Mouse (Mus musculus) gastrocnemius, postnatal 4 days (tissue): ENCODE data around the gene Rasgrp1. TPM values are rescaled to one million over a fixed set of nuclear protein-coding genes. Genes with fewer than 3 reads are reported as not detected.

Experiments
- DNase-seq, 2 experiments: peaks; one replicate each; pipeline ENCODE4 v3.0.0; 2021 to 2022; ENCODE audit warnings: low spot score in 2 of 2, mixed read lengths in 2 of 2
- total RNA-seq, 2 experiments: library from RNA; stranded (reverse); gene quantifications; 2 replicates each; pipeline ENCODE4 v1.2.3; 2021

Rasgrp1 gene
- total RNA-seq, 2 experiments from 2014 or later: 0.61 to 0.73 TPM

DNA sequence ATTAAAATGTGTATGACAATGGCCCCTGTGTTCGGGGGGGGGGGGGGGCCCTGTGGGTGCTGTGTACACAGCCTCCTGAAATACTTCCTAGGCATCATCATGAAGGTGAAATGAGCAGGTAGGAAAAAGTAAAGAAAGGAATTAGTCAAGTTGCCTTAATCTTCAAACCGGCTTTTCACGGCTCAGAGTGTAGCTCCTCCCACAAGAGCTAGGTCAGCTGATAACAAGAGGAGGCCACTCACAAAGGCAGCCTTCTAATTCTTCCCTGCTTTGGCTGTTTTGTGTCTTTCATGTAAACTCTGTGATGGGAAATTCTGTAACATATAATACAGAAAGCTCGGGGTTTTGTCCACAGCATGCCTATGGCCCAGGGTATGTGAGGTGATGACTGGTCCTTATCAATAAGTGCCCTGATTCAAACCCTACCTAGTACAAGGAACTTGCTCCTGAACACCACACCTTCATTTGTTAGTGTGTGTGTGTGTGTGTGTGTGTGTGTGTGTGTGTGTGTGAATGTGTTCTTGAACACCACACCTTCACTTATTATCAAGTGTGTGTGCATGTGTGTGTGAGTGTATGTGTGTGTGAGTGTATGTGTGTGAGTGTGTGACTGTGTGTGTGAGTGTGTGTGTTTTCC is 7.1 kb downstream of the Rasgrp1 start:
- no peak for DNase-seq

DNA sequence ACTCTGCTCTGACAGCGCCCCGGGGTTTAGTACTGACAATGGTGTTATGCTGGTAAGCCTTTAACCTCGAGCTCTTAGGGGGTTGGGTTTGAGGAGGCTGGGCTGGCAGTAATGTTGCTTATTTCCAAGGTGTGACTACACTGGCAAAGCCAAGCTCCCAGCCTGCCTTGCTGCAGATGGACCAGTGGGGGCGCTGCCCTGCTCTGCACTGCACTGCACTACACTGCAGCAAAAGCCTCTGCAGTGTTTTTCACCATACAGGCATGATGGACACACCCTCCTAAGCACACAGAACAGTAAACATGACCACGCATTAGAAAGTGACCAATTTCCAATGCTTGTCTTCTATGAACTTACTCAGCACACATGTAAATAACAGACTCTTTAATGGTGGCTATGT is 11.2 kb downstream of the Rasgrp1 start:
- no peak for DNase-seq

GRCm38 (mm10) chr2:117328521-117329285 is 14.1 kb downstream of the Rasgrp1 start:
- no peak for DNase-seq

GRCm38 (mm10) chr2:117322399-117322798 is 20.4 kb downstream of the Rasgrp1 start:
- DNase-seq: no peak

DNA sequence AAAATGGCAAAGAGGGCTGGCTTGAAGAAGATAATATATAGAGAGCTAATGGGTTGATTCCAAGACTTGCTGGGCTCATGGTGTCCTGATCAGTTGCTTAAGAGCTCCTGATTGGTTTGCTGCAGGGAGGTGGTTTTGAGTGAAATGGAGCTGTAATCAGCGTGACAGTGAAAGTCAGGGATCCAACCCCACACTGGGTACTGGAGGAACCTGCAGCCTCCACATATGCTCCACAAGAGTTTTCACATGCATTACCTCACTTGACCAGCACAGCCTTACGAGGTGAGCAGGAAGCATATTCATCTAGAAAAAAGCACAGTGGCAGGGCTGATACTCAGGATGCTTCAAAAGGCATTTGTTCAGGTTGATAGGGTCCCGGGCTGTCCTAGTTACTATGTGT is 21.6 kb downstream of the Rasgrp1 start:
- no peak for DNase-seq

- DNase-seq: no peak
These were observed 23.8 kb downstream of the Rasgrp1 start for GRCm38 (mm10) chr2:117318991-117319390.

DNA sequence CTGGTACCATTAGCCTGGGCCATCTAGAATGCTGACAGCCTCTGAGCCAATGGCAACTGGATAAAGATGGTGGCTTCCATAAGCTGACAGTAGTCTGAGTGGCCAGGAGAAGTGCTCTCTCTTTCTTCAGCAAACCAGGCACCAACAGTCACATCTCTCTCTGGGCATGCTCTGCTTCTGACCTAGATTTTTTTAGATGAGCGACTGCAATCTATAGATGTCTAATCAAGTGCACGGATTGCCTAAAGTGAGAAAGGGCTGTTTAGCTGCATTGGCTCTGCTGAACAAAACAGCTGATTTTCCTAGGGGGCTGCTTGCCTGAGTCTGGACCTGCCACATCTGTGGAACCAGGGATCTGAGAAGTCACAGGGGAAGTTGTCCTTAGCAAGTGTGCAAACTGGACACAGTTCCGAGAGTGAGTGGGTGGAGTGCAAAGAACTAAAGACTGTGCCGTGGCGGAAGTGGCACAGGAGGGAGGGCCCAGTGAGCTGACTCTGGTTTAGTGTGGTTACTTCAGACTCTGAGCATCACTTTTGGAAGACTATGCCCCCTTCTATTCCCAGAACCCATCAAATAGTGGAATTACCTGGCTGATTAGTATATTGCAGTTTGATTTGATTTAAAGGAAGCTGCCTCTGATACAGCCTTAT is 29.1 kb downstream of the Rasgrp1 start:
- DNase-seq: no peak

GRCm38 (mm10) chr2:117312441-117312895 is 30.3 kb downstream of the Rasgrp1 start:
- no peak for DNase-seq

DNA sequence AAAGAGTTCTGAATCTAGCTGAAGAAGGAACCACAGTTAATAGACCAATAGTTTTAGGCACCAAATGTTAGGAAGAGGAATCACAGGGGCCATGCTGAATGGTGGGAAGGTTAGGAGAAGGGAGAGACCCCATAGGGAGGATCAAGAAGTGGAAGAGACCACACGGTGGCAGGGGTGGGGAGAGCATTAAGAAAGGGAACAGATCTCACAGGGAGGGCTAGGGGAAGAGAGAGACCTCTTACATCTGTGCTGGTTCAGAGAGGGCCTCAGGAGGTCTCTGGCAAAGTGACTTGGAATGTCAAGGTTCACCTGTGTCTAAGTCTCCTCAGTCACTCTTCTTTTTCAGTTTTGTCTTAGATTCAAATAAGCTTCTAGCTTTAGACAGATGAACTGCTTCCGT is 30.8 kb downstream of the Rasgrp1 start:
- DNase-seq: no peak

DNA sequence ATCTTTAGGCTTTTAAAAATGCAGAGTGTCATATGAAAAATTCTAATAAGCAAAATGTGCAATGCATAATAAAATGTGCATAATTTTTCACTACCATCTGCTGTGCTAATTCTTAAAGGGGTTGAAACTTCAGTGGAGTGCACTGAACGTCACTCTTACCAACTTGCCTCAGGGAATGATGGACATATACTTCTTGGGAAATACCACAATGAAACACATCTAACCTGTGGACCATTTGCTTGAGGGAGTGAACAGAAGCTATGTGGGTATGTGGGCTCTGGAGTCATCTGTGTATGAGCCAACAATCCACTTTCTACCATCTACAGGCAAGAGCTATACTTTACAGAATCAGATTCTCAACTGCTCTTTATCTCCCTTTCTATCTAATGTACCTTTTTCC is 31.5 kb downstream of the Rasgrp1 start:
- no peak for DNase-seq

- no peak for DNase-seq
These were observed 33.8 kb downstream of the Rasgrp1 start for GRCm38 (mm10) chr2:117309046-117309445.

GRCm38 (mm10) chr2:117307959-117308358 is 34.8 kb downstream of the Rasgrp1 start:
- DNase-seq: no peak

DNA sequence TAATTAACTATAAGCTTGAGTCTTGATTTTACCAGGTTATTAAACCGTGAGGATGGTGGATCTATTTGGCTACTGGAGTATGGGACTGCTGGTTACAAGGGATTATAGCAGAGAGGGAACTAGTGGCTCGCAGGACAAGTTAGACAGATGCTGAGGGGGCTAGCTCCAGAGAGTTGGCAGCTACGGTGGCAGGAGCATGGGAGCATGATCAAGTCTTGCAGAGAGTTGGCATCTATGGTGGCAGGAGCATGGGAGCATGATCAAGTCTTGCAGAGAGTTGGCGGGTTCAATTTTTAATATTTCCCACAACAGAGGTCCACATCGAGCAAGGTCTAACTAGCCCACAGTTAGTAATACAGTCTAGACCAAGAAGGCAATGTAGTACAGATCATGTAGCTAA is 37.9 kb downstream of the Rasgrp1 start:
- DNase-seq: no peak

- no peak for DNase-seq
These were observed 39.1 kb downstream of the Rasgrp1 start for GRCm38 (mm10) chr2:117303391-117304350.

DNA sequence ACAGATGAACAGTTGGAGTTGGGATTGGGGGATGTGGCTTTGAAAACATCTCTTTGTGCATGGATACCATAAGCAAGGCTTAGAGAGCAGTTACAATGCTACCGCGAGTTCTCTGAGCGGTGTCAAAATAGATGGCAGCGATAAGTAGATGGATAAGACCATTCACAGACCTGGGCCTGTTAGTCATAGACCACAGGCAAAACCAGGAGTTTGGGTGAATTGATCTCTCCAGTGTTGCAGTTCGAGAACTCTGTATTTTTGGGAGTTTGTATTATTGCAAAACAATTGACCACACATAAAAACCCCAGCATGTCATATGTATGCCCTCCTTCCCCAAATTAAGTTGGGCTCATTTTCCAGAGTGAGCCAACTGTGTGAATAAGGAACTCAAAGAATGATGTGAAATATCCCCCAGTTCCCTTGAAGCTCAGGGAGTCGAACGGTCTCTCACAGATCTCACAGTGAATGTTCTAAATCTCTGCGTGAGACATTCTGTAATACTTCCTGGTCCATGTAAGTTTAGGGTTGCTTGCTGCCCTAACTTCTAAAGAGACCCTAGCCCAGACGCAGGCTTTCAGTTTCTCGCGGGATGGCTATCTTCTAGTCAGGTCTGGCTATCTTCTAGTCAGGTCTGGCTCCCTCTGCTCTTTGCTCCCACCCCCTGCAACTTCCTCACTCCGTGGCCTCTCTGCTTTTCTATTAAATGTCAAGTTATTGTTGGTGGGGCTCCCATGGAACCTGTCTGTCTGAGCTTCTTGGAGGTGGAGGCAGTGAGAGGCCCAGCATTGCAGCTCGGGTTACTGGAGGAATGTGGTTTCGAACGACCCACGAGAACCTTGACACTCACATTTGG is 43.0 kb downstream of the Rasgrp1 start:
- no peak for DNase-seq

GRCm38 (mm10) chr2:117288291-117288690 is 54.5 kb downstream of the Rasgrp1 start:
- DNase-seq: no peak

GRCm38 (mm10) chr2:117263786-117264408 is 78.9 kb downstream of the Rasgrp1 start:
- peak; percentile 31 to 43 for DNase-seq

DNA sequence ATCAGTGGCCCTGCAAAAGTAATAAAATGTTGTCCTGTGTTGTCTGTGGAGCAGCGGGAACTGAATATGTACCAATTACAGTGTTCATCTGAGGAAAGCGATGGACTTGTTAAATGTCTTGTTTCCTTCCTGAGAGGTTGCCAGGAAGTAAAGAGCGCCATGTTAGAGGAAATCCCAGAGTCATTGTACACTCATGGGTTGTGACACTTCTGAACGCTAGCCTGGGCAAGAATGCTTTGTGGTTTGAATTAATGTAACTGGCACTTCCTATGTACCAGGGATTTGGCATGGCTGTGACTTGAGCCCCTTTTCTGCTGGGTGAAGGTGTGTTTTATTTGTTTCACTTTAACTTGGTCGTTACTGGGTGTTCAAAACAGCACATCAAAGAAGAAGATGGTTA is 80.6 kb downstream of the Rasgrp1 start:
- no peak for DNase-seq

DNA sequence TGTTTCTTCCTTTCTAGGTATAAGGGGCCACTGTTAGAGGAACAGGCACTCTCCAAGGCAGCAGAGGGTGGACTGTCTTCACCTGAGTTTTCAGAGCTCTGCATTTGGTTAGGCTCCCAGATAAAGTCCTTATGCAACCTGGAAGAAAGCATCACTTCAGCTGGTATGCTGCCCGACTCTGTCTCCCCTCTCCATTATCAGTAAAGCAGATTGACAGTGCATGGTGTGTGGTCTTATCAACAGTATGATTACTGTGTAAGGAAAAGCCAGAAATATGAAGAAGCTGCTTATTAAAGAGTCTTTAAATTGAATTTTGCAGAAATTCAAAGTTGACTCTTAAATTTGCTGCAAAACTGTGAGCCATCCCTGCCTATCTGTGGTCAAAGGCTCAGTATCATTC is 85.2 kb downstream of the Rasgrp1 start:
- DNase-seq: no peak

DNA sequence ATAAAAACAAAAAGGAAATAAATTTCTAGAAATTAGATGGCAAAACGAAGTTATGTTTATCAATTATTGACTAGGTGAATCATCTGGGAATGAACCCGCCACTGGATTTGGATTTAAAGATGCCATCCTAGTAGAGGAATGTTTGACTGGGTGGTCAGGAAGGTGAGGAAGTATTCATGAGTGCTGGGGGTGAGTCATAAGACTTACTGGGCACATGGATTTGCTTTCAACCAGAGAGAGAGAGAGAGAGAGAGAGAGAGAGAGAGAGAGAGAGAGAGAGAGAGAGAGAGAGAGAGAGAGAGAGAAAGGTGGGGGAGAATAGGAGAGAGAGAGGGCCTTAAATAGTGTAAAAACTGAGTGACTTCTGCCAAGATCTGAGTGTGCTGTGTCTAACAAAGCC is 87.4 kb downstream of the Rasgrp1 start:
- DNase-seq: no peak
